Mouse (Mus musculus): ENCODE data around the gene Btbd35f20. TPM values are rescaled to one million over a fixed set of nuclear protein-coding genes. Genes with fewer than 3 reads are reported as not detected.
"Not testable (repeated sequence)": the region's sequence is repeated elsewhere in the genome, so short reads cannot be mapped to it uniquely, and the experiment has no call there.

Btbd35f20 gene
- polyA plus RNA-seq (2012; ENCODE audit: insufficient read depth, insufficient read length, missing spikeins): not detected in 2 replicates

- not testable (repeated sequence) for H3K4me3 ChIP-seq (ENCODE audit: insufficient read depth, low read length); H3K4me1 ChIP-seq (ENCODE audit: control insufficient read depth, insufficient read depth, low read length); H3K27ac ChIP-seq (ENCODE audit: insufficient read depth, low read depth, low read length)
Observed at GRCm38 (mm10) chrX:4291145-4291544, at the start of gene Btbd35f20. Gene Btbd35f20, minus strand, starts transcription at chrX:4291245.

Other genes starting within 250 kb of the Btbd35f20 start
- gene Btbd35f28, start 94.7 kb downstream of the Btbd35f20 start, polyA plus RNA-seq (2012; ENCODE audit: insufficient read depth, insufficient read length, missing spikeins): not detected in 2 replicates
- gene Btbd35f17, start 79.4 kb upstream of the Btbd35f20 start, polyA plus RNA-seq (2012; ENCODE audit: insufficient read depth, insufficient read length, missing spikeins): not detected in 2 replicates

Data from bone marrow macrophage, adult 2 months (primary cell).